Mouse (Mus musculus) layer of hippocampus, adult 2 months (tissue): ENCODE measurements at regions not wholly inside any gene's neighbourhood (a gene's known extent, or its start where the extent isn't known, plus 50 kb on each side); places are given as distances from the start of the nearest gene placed in this dataset.

Source experiments
- DNase-seq, 2 experiments: peaks; one replicate each; pipeline ENCODE4 v3.0.0; 2022; ENCODE audit warnings: low spot score in 2 of 2
- H3K27ac ChIP-seq: fragments of 200-600 bp; 2 replicates; pipeline ENCODE4 v1.8.1; 2022
- H3K4me3 ChIP-seq: fragments of 200-600 bp; 2 replicates; pipeline ENCODE4 v1.8.1; 2022; ENCODE audit warnings: mild to moderate bottlenecking
- CTCF ChIP-seq: fragments of 200-600 bp; conservative IDR thresholded peaks from 2 replicates; pipeline ENCODE4 v1.8.1; 2022; ENCODE audit warnings: antibody characterized with exemption, mild to moderate bottlenecking, moderate library complexity

DNA sequence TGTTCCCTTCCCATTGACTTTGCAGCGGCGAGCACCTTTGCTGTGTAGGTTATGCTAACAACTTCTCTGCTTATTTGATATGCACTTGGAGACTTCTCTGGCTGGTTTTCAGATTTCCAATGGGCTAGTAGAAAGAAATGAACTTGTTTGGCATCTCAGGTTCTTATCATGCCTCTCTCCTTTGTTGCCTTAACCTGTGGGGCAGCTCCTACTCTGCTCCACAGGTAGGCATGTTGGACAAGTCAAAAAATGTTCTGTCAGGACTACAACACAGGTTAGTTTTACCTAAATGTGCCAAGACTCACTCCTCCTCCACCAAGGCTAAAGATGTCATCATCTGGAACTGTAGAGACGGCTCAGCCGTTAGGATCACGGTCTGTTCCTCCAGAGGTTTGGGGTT lies 1164.3 kb downstream of the 4930447A16Rik start:
- TF ChIP-seq CTCF: no peak
- no peak overlapping the region for H3K27ac ChIP-seq
- no peak for DNase-seq
- no peak overlapping the region for H3K4me3 ChIP-seq

DNA sequence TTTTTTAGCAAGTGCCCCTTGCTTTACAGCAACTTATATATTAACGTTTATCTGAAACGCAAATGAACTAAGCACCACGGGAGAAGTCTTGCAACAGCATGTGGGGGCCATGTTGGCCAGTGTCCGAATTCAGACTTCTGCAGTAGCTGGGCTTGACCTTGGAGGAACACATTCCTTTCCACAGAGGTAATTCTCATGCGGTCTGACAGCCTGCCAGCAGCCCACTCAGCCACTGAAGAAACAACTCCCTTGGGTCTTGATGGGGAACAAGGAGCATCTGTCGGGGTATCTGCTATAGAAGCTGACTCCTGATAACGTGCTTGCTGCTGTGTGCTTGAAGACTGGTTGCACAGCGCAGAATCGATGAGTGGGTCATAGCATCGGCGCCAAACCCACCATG lies 1168.7 kb downstream of the 4930447A16Rik start:
- no peak for DNase-seq
- Histone ChIP-seq H3K4me3 (no peak overlapping the region), H3K27ac (no peak overlapping the region)
- TF ChIP-seq CTCF: no peak

DNA sequence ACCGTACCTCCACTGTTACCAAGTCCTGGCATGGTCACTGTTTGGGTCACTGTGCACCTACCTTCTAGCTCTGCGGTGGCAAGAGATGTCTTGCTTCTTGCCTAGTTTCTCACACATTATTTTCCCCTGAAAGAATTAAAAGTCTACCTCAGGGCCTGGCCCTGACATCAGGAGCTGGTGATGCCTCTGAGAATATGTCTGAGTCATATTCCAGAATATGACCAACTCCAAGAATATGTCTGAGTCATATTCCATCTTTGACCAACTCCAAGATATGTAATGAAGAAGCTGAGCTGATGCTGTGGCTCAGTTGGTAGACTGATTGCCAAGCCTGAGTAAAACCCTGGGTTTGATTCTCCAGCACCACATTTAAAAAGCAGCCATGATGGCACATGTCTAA lies 1169.4 kb downstream of the 4930447A16Rik start:
- DNase-seq: no peak
- no peak overlapping the region for H3K27ac ChIP-seq

DNA sequence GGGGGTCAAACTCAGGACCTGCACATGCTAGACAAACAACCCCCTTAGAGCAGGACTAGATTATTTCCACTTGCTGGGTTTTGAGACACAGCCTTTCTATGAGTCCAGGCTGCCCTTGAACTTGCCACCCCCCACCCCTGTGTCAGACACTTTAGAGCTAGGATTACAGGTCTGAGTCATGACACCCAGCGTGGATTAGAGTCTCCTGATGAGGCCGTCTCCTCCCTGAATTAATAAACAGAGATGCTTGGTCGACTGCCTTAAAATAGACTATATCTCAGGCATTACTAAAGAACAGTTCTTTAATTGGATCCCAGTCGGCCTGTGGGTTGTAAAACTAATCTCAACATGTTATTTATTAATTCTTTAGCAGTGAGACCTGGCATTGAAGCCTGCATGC lies 1170.5 kb downstream of the 4930447A16Rik start:
- H3K4me3 ChIP-seq: no peak overlapping the region
- no peak overlapping the region for H3K27ac ChIP-seq
- no peak for DNase-seq
- no peak for TF ChIP-seq CTCF

More for the DNA sequence above, 1169.4 kb downstream of the 4930447A16Rik start:
- no peak overlapping the region for H3K4me3 ChIP-seq
- no peak for TF ChIP-seq CTCF

DNA sequence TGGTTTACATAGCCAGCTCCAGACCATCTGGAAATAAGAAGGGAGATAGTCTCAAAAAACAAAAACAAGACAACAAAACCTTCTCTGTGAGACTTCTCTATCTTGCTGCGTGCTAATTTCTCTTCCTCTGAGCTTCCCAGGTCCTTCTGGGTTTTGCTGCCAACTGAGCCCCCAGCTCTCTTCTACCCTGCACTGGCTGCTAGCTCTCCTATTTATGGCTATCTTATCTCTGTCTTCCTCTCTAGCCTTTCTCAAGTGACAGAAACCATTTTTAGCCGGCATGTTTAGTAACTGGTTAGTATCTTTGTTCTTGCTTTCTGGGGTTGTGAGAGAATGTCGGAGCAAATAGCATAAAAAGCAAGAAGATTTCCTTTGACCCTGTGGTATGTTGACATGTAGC lies 1172.1 kb downstream of the 4930447A16Rik start:
- Histone ChIP-seq H3K27ac (no peak overlapping the region), H3K4me3 (no peak overlapping the region)
- no peak for DNase-seq
- TF ChIP-seq CTCF: no peak

DNA sequence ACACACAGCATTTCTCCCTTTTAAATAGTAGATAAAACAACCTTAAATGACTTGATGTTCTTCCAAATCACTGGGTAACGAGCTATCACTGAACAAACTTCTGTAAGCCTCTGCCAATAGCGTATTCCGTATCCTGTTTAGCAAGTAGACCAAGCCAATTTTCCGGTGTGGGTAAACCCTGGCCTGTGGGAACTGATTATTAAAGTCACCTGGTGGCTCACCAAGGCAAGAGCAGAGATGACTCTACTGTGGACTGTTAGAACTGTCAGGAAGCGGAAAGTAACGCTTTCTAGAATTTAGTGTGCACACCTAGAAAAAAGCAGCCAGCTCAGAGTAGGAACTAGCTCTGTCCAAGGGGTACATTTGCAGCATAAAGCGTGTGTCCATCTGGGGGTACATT lies 1176.1 kb downstream of the 4930447A16Rik start:
- Histone ChIP-seq H3K27ac (peak overlapping the region; percentile 60; the same call in 1 of the 2 replicates), H3K4me3 (no peak overlapping the region)
- DNase-seq: no peak
- TF ChIP-seq CTCF: no peak

DNA sequence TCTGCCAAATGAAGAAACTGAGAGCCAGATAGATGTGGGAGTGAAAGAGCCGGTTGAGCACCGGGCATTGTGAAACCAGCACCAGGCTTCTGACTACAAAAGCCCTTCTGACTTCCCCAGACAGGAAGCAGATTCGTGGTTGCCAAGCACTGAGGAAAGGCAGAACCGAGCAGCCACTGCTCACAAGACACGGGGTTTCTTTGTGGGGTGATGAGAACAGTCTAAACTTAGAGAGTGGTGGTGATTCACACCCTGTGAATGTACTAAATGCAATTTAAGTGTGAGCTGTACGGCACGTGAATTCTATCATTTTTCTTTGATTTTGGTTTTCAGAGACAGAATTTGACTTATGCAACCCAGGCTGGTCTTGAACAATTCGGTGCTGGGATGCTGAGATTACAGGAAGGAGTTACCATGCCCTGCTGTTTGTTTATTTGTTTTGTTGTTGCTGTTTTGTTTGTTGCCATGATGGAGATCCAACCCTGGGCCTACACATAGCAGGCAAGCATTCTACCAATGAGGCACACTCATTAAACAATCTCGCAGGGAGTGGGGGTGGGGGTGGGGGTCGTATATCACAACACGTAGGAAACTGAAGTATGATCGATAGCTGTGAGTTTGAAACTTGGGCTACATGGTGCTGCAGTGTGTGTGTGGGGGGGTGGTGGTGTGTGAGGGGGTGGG lies 1177.0 kb downstream of the 4930447A16Rik start:
- TF ChIP-seq CTCF: no peak
- DNase-seq: peak; percentile 43 to 58
- Histone ChIP-seq H3K27ac (peak overlapping the region; percentile 60), H3K4me3 (peak overlapping the region; percentile 27; the same call in 1 of the 2 replicates)

DNA sequence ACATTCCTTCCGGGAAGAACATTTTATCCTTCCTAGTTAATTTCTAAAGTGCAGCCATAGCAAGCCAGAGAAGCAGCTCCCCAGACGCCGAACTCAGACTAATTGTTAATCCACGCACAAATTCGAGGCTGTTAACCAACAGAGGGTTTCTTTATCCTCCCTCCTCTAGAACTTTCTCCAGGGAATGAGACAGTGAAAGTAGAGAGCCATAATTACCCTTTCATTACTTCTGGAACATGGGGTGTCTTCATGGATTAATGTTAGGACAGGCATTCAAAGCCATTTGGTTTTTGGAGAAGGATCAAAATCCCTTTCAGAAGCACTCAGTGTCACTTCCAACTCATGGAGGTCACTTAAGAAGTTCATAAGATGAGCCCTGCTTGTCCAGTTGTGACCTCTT lies 1178.6 kb downstream of the 4930447A16Rik start:
- Histone ChIP-seq H3K4me3 (no peak overlapping the region), H3K27ac (peak overlapping the region; percentile 64)
- DNase-seq: peak in 1 of 2 experiments; percentile 3
- TF ChIP-seq CTCF: no peak

DNA sequence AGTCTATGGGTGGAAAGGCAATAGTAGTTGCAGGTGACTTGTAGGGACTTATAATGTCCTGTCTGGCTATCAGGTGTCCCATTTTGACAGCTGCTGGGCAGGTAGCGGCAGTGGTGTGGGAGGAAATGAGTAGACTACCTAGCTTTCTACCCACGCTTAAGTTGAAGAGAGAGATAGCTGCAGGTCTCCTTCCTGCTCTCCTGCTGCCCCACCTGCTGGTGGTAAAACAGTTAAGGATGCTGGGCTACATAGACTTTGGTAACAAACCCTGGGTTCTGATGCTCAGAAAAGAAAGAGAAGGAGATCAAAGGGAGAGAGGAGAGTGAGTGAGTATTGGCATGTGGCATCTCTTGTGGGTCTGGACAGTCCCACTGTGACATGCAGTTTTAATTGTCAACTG lies 1182.0 kb downstream of the 4930447A16Rik start:
- Histone ChIP-seq H3K27ac (no peak overlapping the region), H3K4me3 (no peak overlapping the region)
- peak; percentile 62 for TF ChIP-seq CTCF
- no peak for DNase-seq

DNA sequence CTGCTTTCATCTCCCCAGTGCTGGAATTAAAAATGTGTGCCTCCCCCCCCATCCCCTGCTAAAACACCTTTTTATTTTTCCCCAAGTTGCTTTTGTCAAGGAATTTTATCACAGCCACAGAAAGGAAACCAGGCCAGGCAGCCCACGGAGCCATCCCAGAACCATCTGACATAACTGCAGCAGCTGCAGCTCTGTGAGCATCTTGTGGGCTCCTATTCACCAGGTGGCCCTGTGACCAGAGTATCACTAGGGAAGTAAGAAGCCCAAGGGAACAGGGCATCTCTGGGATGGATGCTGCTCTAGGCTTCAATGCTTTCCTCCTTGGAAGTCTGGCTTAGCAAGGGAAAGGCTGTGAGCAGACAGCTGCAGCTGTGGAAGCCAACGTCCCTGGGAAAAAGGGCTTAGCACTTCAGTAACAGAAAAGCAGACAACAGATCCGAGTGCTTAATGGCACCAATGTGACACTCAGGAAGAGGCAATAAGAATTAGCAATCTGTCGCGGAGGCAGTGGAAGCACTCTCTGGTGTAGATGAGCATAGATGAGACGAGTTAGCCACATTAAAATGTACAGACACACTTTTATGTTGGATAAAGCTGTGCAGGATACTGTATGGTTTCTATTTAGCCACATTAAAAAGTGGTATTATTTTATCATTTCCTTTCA lies 1183.0 kb downstream of the 4930447A16Rik start:
- DNase-seq: peak in 1 of 2 experiments; percentile 4
- no peak for TF ChIP-seq CTCF
- H3K27ac ChIP-seq: no peak overlapping the region; the same call in 1 of the 2 replicates
- H3K4me3 ChIP-seq: no peak overlapping the region

DNA sequence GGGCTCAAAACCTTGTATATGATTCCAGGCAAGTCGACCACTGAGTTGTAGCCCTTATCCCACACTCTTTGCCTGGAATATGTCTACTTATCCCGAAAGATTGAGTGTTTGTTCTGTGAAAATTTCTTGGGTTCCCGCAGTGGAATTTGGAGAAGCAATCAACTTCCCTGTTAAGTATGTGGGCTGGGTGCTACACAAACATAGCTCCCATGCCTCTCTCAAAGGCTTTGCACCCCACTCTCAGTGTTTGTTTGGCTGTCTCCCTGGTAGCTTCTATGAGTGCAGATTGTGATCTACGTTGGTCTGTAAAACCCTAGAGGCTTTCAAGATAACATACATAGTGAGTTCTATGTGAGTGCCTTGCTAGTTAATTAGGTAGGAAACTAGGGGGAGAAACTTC lies 1184.2 kb downstream of the 4930447A16Rik start:
- H3K4me3 ChIP-seq: no peak overlapping the region
- H3K27ac ChIP-seq: no peak overlapping the region
- TF ChIP-seq CTCF: no peak
- DNase-seq: no peak
